Comparison of ENCODE assay signal across 10 mouse cellular contexts in genomic region chr12:108220621-108221020, GRCm38 (mm10). TPM values are rescaled to one million over a fixed set of nuclear protein-coding genes. Genes with fewer than 3 reads are reported as not detected.
A peak's percentile ranks its signal among the peaks of the same experiment; 100 is the strongest.
DNase-seq lines count a peak whose midpoint lies in the region; ATAC-seq and TF ChIP-seq lines count a peak whose summit lies in the region.
"Had no signal": no experiment of that assay in that cellular context is flagged by ENCODE, and none has a peak within 500 bp of the region (broad histone marks: within the 10 kb centered on the region; RNA-seq: fewer than 3 reads in every experiment).

No protein-coding gene starts in this region.

- H3K27me3 ChIP-seq in G1E (ENCODE audit: insufficient read depth, low read length) = no peaks in the 10 kb centered on the region
- H3K27me3 ChIP-seq in forebrain, postnatal 0 days (ENCODE audit: insufficient read depth, low read length) = no peaks in the 10 kb centered on the region
- H3K27me3 ChIP-seq in midbrain, embryonic 10.5 days (ENCODE audit: low read depth, poor library complexity, severe bottlenecking) = no peaks in the 10 kb centered on the region
- H3K27me3 ChIP-seq: heart, embryonic 15.5 days had no signal

- H3K27ac ChIP-seq in forebrain, postnatal 0 days (ENCODE audit: low read depth, low read length) = no peak overlapping the region
- peak overlapping the region; percentile 70 for H3K27ac ChIP-seq in midbrain, embryonic 10.5 days (replicated peaks)
- H3K27ac ChIP-seq: heart, embryonic 15.5 days had no signal

- peak; percentile 66 for DNase-seq in cerebellum, adult 11-12 months
- DNase-seq in cerebellum, adult 8-10 months = no peak
- no peak for DNase-seq in G1E (ENCODE audit: low spot score)
- DNase-seq in forebrain, postnatal 0 days = no peak
- no peak for DNase-seq in midbrain, embryonic 10.5 days (ENCODE audit: low spot score)
- DNase-seq in spleen, adult 12 weeks (ENCODE audit: low spot score) = no peak
- DNase-seq in ovary, adult 18-20 months (ENCODE audit: low spot score) = no peak
- no peak for DNase-seq in adrenal gland, postnatal 25 days
- DNase-seq: adrenal gland, postnatal 36 days had no signal

- no peak overlapping the region for H3K9ac ChIP-seq in forebrain, postnatal 0 days
- H3K9ac ChIP-seq: heart, embryonic 15.5 days had no signal

- no peak for ATAC-seq in G1E (ENCODE audit: extremely low read depth, insufficient number of reproducible peaks, low FRiP score, poor library complexity, severe bottlenecking)
- peak; percentile 25 for ATAC-seq in forebrain, postnatal 0 days

- H3K4me2 ChIP-seq in forebrain, postnatal 0 days (ENCODE audit: low read depth) = no peak overlapping the region
- H3K4me2 ChIP-seq: heart, embryonic 15.5 days had no signal

- no peaks in the 10 kb centered on the region for H3K36me3 ChIP-seq in G1E (replicated peaks)
- no peaks in the 10 kb centered on the region for H3K36me3 ChIP-seq in forebrain, postnatal 0 days (ENCODE audit: insufficient read depth)
- H3K36me3 ChIP-seq in midbrain, embryonic 10.5 days = peaks cover 27% of the 10 kb centered on the region
- H3K36me3 ChIP-seq: heart, embryonic 15.5 days had no signal

- TF ChIP-seq CTCF in G1E (IDR thresholded peaks at IDR 0.05; ENCODE audit: low read depth, low read length) = no peak
- no peak for TF ChIP-seq CTCF in forebrain, postnatal 0 days (IDR thresholded peaks at IDR 0.05; ENCODE audit: low read depth)

- 37% methylated on average over 12 of the region's 12 CpGs for WGBS in forebrain, postnatal 0 days
- WGBS in midbrain, embryonic 10.5 days = 64% methylated on average over 12 of the region's 12 CpGs

- H3K4me1 ChIP-seq in G1E (ENCODE audit: insufficient read depth, low read depth, low read length) = no peaks in the 10 kb centered on the region
- peaks cover 23% of the 10 kb centered on the region for H3K4me1 ChIP-seq in forebrain, postnatal 0 days (ENCODE audit: insufficient read depth)
- peaks cover 95% of the 10 kb centered on the region for H3K4me1 ChIP-seq in midbrain, embryonic 10.5 days

- H3K4me3 ChIP-seq in G1E (ENCODE audit: low read depth, low read length) = peak overlapping the region; percentile 3; the same call in 1 of the 2 replicates
- H3K4me3 ChIP-seq in forebrain, postnatal 0 days (ENCODE audit: low read depth, low read length) = no peak overlapping the region
- no peak overlapping the region for H3K4me3 ChIP-seq in midbrain, embryonic 10.5 days
- H3K4me3 ChIP-seq: heart, embryonic 15.5 days had no signal

- H3K9me3 ChIP-seq in G1E (replicated peaks) = peaks cover 92% of the 10 kb centered on the region
- no peaks in the 10 kb centered on the region for H3K9me3 ChIP-seq in forebrain, postnatal 0 days (ENCODE audit: low read length)
- H3K9me3 ChIP-seq in midbrain, embryonic 10.5 days (replicated peaks) = no peaks in the 10 kb centered on the region
- H3K9me3 ChIP-seq: heart, embryonic 15.5 days had no signal

RNA-seq across cellular contexts. Expression of gene Ccnk, which starts 41.2 kb away (rescaled TPM):
- 214 and 263 TPM in 2 replicates for total RNA-seq in G1E (2014; fragmentation: Nextera tagmentation)
- total RNA-seq in G1E (2017) = 13.9 and 14.3 TPM in 2 replicates
- polyA plus RNA-seq in G1E (2012) = 206 and 220 TPM in 2 replicates
- 13.5 TPM in 2 replicates for total RNA-seq in forebrain, postnatal 0 days (2014; rRNA removed)
- 1.9 and 2.4 TPM in 2 replicates for polyA plus RNA-seq in forebrain, postnatal 0 days (2015; fragmentation: Nextera tagmentation; extraction: Ambion mirVana)
- 3.3 and 3.5 TPM in 2 replicates for polyA plus RNA-seq in midbrain, embryonic 10.5 days (2016; fragmentation: Nextera tagmentation; extraction: Ambion mirVana)
- 33.4 and 34.6 TPM in 2 replicates for total RNA-seq in adrenal gland, postnatal 25 days (2021)

RNA-seq across cellular contexts. Expression of gene Setd3, which starts 41.5 kb away (rescaled TPM):
- 84.2 and 95.0 TPM in 2 replicates for total RNA-seq in G1E (2014; fragmentation: Nextera tagmentation)
- 107 and 114 TPM in 2 replicates for total RNA-seq in G1E (2017)
- polyA plus RNA-seq in G1E (2012) = 16.6 and 18.8 TPM in 2 replicates
- total RNA-seq in forebrain, postnatal 0 days (2014; rRNA removed) = 124 and 126 TPM in 2 replicates
- 92.5 and 102 TPM in 2 replicates for polyA plus RNA-seq in forebrain, postnatal 0 days (2015; fragmentation: Nextera tagmentation; extraction: Ambion mirVana)
- polyA plus RNA-seq in midbrain, embryonic 10.5 days (2016; fragmentation: Nextera tagmentation; extraction: Ambion mirVana) = 77.8 and 77.9 TPM in 2 replicates
- 122 and 130 TPM in 2 replicates for total RNA-seq in adrenal gland, postnatal 25 days (2021)

RNA-seq across cellular contexts. Expression of gene Ccdc85c, which starts 54.6 kb away (rescaled TPM):
- not detected in 2 replicates for total RNA-seq in G1E (2014; fragmentation: Nextera tagmentation)
- total RNA-seq in G1E (2017) = 0.05 TPM in 1 of 2 replicates, not detected in the other
- polyA plus RNA-seq in G1E (2012) = not detected in 2 replicates
- total RNA-seq in forebrain, postnatal 0 days (2014; rRNA removed) = 66.1 and 68.0 TPM in 2 replicates
- polyA plus RNA-seq in forebrain, postnatal 0 days (2015; fragmentation: Nextera tagmentation; extraction: Ambion mirVana) = 15.5 and 16.2 TPM in 2 replicates
- polyA plus RNA-seq in midbrain, embryonic 10.5 days (2016; fragmentation: Nextera tagmentation; extraction: Ambion mirVana) = 12.1 and 15.5 TPM in 2 replicates
- total RNA-seq in adrenal gland, postnatal 25 days (2021) = 19.4 and 19.9 TPM in 2 replicates

Comparison
In these comparisons a context has a peak if more than half of its experiments do, and no peak if none do; other contexts are left out.
1. RNA of gene Ccdc85c, which starts 54.6 kb away (total RNA-seq): 66.1 to 68.0 TPM in forebrain, postnatal 0 days and 19.4 to 19.9 TPM in adrenal gland, postnatal 25 days; 0.05 TPM in G1E; every median in the first group is over 10 times any median in the second.